Mouse (Mus musculus) erythroblast, embryonic 14.5 days (primary cell): ENCODE measurements around the gene Git2.

Source experiments
- GATA1 ChIP-seq: IDR thresholded peaks from 2 replicates; pipeline ENCODE4 v1.6.1; 2012; ENCODE audit warnings: low read length, inconsistent platforms, mixed read lengths
- TAL1 ChIP-seq: IDR thresholded peaks from 3 replicates; pipeline ENCODE4 v1.6.1; 2012; ENCODE audit warnings: low read length, inconsistent platforms, mixed read lengths

- no peak for TF ChIP-seq TAL1
- no peak for TF ChIP-seq GATA1
Observed at GRCm38 (mm10) chr5:114774403-114775051, 790 bp downstream of the Git2 start, which contains the start of gene Ankrd13a.
